Mouse (Mus musculus) embryonic facial prominence, embryonic 14.5 days (tissue): ENCODE results near the gene Zc2hc1b. TPM values are rescaled to one million over a fixed set of nuclear protein-coding genes. Genes with fewer than 3 reads are reported as not detected.

Experiments used
- ATAC-seq: fragments of 200-750 bp; cut with Nextera tagmentation; 2 replicates; pipeline ENCODE4 v1.8.0; 2017; ENCODE audit warnings: low read depth, moderate number of reproducible peaks, moderate TSS enrichment
- DNase-seq: peaks from one replicate; pipeline ENCODE4 v3.0.0-alpha.2; 2015; ENCODE audit warnings: low spot score
- H3K27ac ChIP-seq: fragments of 300-500 bp; sonication (generic); replicated peaks from 2 replicates; pipeline ENCODE4 v1.5.1; 2014; ENCODE audit warnings: low read depth, mild to moderate bottlenecking, low read length, moderate library complexity
- H3K27me3 ChIP-seq: fragments of 300-500 bp; sonication (generic); replicated peaks from 2 replicates; pipeline ENCODE4 v1.6.1; 2014; ENCODE audit warnings: low read length; ENCODE audit not compliant: control insufficient read depth, insufficient read depth
- H3K36me3 ChIP-seq: fragments of 300-500 bp; sonication (generic); 2 replicates; pipeline ENCODE4 v1.6.1; 2014; ENCODE audit warnings: low read length, mixed read lengths; ENCODE audit not compliant: control insufficient read depth, insufficient read depth
- H3K4me1 ChIP-seq: fragments of 300-500 bp; sonication (generic); 2 replicates; pipeline ENCODE4 v1.6.1; 2014; ENCODE audit warnings: antibody characterized with exemption, low read length; ENCODE audit not compliant: control insufficient read depth, insufficient read depth
- H3K4me2 ChIP-seq: fragments of 300-500 bp; sonication (generic); 2 replicates; pipeline ENCODE4 v1.6.1; 2014; ENCODE audit warnings: low read depth, mild to moderate bottlenecking, low read length, moderate library complexity, mixed read lengths
- H3K4me3 ChIP-seq: fragments of 300-500 bp; sonication (generic); 2 replicates; pipeline ENCODE4 v1.5.1; 2014; ENCODE audit warnings: low read depth, mild to moderate bottlenecking, low read length
- H3K9ac ChIP-seq: fragments of 300-500 bp; sonication (generic); 2 replicates; pipeline ENCODE4 v1.6.1; 2014; ENCODE audit warnings: low read depth, mild to moderate bottlenecking, low read length, moderate library complexity, mixed read lengths
- H3K9me3 ChIP-seq: fragments of 300-500 bp; sonication (generic); 2 replicates; pipeline ENCODE4 v1.6.1; 2016; ENCODE audit warnings: low read length; ENCODE audit not compliant: control insufficient read depth
- WGBS: fragments of 180-500 bp; shearing (Covaris S2); extraction: QIAGEN DNeasy Blood & Tissue Kit; methylation state at CpG from one replicate; pipeline ENCODE4 v1.1.7; 2014; 5-methylcytosine and 5-hydroxymethylcytosine counted together
- polyA plus RNA-seq: library from polyadenylated mRNA; unstranded; fragments of >200 nt; fragmentation: Nextera tagmentation; extraction: Ambion mirVana; gene quantifications from 2 replicates; pipeline ENCODE4 v1.2.1, GENCODE M21; 2014

Zc2hc1b gene
- polyA plus RNA-seq, 1 experiment from 2014 or later: not detected

GRCm38 (mm10) chr10:13135751-13136150, 42.1 kb downstream of the Zc2hc1b start:
- H3K4me2 ChIP-seq: no peak overlapping the region
- no peak overlapping the region for H3K9ac ChIP-seq
- H3K4me3 ChIP-seq: no peak overlapping the region
- no peaks in the 10 kb centered on the region for H3K9me3 ChIP-seq
- no peaks in the 10 kb centered on the region for H3K36me3 ChIP-seq
- H3K27me3 ChIP-seq: no peaks in the 10 kb centered on the region
- no peaks in the 10 kb centered on the region; the same call in 1 of the 2 replicates for H3K4me1 ChIP-seq
- WGBS: 88% methylated on average over 7 of the region's 7 CpGs
- no peak overlapping the region for H3K27ac ChIP-seq
- DNase-seq: no peak
- no peak for ATAC-seq

- Histone ChIP-seq H3K27me3 (no peaks in the 10 kb centered on the region), H3K4me1 (no peaks in the 10 kb centered on the region; the same call in 1 of the 2 replicates), H3K9me3 (no peaks in the 10 kb centered on the region), H3K9ac (no peak overlapping the region), H3K27ac (no peak overlapping the region), H3K4me2 (no peak overlapping the region), H3K36me3 (no peaks in the 10 kb centered on the region), H3K4me3 (no peak overlapping the region)
- ATAC-seq: no peak
- DNase-seq: no peak
- 90% methylated on average over 7 of the region's 7 CpGs for WGBS
Measured at GRCm38 (mm10) chr10:13135276-13135675, 42.5 kb downstream of the Zc2hc1b start.

GRCm38 (mm10) chr10:13133850-13134249, 44.0 kb downstream of the Zc2hc1b start:
- WGBS: 84% methylated on average over 4 of the region's 4 CpGs
- 0 out of 2 replicates have a peak, but pooled peaks cover 3% of the 10 kb centered on the region for H3K36me3 ChIP-seq
- H3K27ac ChIP-seq: no peak overlapping the region
- no peaks in the 10 kb centered on the region for H3K9me3 ChIP-seq
- ATAC-seq (no peak), DNase-seq (no peak)
- H3K4me1 ChIP-seq: no peaks in the 10 kb centered on the region
- no peaks in the 10 kb centered on the region for H3K27me3 ChIP-seq
- H3K9ac ChIP-seq: no peak overlapping the region
- no peak overlapping the region for H3K4me3 ChIP-seq
- no peak overlapping the region for H3K4me2 ChIP-seq

GRCm38 (mm10) chr10:13127946-13128345, 49.9 kb downstream of the Zc2hc1b start:
- no peak for ATAC-seq
- Histone ChIP-seq H3K36me3 (peaks cover 38% of the 10 kb centered on the region), H3K9ac (no peak overlapping the region), H3K27me3 (no peaks in the 10 kb centered on the region), H3K4me3 (no peak overlapping the region), H3K9me3 (no peaks in the 10 kb centered on the region), H3K4me1 (no peaks in the 10 kb centered on the region), H3K4me2 (no peak overlapping the region), H3K27ac (no peak overlapping the region)
- no peak for DNase-seq
- 89% methylated on average over 7 of the region's 7 CpGs for WGBS

GRCm38 (mm10) chr10:13127335-13127734, 50.5 kb downstream of the Zc2hc1b start:
- no peak overlapping the region for H3K4me3 ChIP-seq
- WGBS: 75% methylated on average over 13 of the region's 13 CpGs
- no peak for DNase-seq
- no peak overlapping the region for H3K27ac ChIP-seq
- no peak overlapping the region for H3K9ac ChIP-seq
- no peak for ATAC-seq
- H3K36me3 ChIP-seq: peaks cover 38% of the 10 kb centered on the region
- no peaks in the 10 kb centered on the region for H3K27me3 ChIP-seq
- no peaks in the 10 kb centered on the region for H3K4me1 ChIP-seq
- H3K4me2 ChIP-seq: no peak overlapping the region
- no peaks in the 10 kb centered on the region for H3K9me3 ChIP-seq

GRCm38 (mm10) chr10:13125811-13126210, 52.0 kb downstream of the Zc2hc1b start:
- H3K9me3 ChIP-seq: no peaks in the 10 kb centered on the region
- no peak overlapping the region for H3K4me3 ChIP-seq
- H3K9ac ChIP-seq: no peak overlapping the region
- H3K27ac ChIP-seq: no peak overlapping the region
- no peak for ATAC-seq
- H3K4me2 ChIP-seq: no peak overlapping the region
- DNase-seq: no peak
- no peaks in the 10 kb centered on the region for H3K4me1 ChIP-seq
- peaks cover 38% of the 10 kb centered on the region for H3K36me3 ChIP-seq
- 59% methylated on average over 3 of the region's 3 CpGs for WGBS
- no peaks in the 10 kb centered on the region for H3K27me3 ChIP-seq

GRCm38 (mm10) chr10:13119300-13119699, 58.5 kb downstream of the Zc2hc1b start:
- no peak overlapping the region for H3K9ac ChIP-seq
- no peaks in the 10 kb centered on the region for H3K9me3 ChIP-seq
- DNase-seq: no peak
- WGBS: 63% methylated on average over 1 of the region's 2 CpGs
- H3K4me3 ChIP-seq: no peak overlapping the region
- H3K4me1 ChIP-seq: peaks cover 4% of the 10 kb centered on the region; the same call in 1 of the 2 replicates
- peaks cover 17% of the 10 kb centered on the region; the same call in 1 of the 2 replicates for H3K36me3 ChIP-seq
- 0 out of 2 replicates have a peak overlapping the region, but pooled peaks have one; percentile 15 for H3K27ac ChIP-seq
- ATAC-seq: 0 out of 2 replicates have a peak, but pooled peaks have one; percentile 15
- H3K4me2 ChIP-seq: no peak overlapping the region
- no peaks in the 10 kb centered on the region for H3K27me3 ChIP-seq

- Histone ChIP-seq H3K36me3 (peaks cover 17% of the 10 kb centered on the region; the same call in 1 of the 2 replicates), H3K4me1 (peaks cover 4% of the 10 kb centered on the region; the same call in 1 of the 2 replicates), H3K27me3 (no peaks in the 10 kb centered on the region), H3K9me3 (no peaks in the 10 kb centered on the region), H3K4me2 (no peak overlapping the region), H3K27ac (0 out of 2 replicates have a peak overlapping the region, but pooled peaks have one; percentile 15), H3K9ac (no peak overlapping the region), H3K4me3 (no peak overlapping the region)
- ATAC-seq: peak; percentile 69; the same call in 1 of the 2 replicates
- WGBS: 65% methylated on average over 5 of the region's 5 CpGs
- DNase-seq: no peak
Measured at GRCm38 (mm10) chr10:13118770-13119102, 59.1 kb downstream of the Zc2hc1b start.
